Mouse (Mus musculus) layer of hippocampus, postnatal 25 days (tissue): ENCODE measurements around the gene Dpagt1. TPM values are rescaled to one million over a fixed set of nuclear protein-coding genes. Genes with fewer than 3 reads are reported as not detected.
"Not testable (repeated sequence)": the region's sequence is repeated elsewhere in the genome, so short reads cannot be mapped to it uniquely, and the experiment has no call there.

Experiments
- DNase-seq, 2 experiments: peaks; one replicate each; pipeline ENCODE4 v3.0.0; 2022; ENCODE audit warnings: mixed read lengths in 2 of 2, low spot score in 1 of 2; ENCODE audit errors: extremely low spot score in 1 of 2
- total RNA-seq, 2 experiments: library from RNA; stranded (reverse); gene quantifications; 2 replicates each; pipeline ENCODE4 v1.2.3; 2021

Gene Dpagt1
- total RNA-seq, 2 experiments from 2014 or later, result 14.2 to 15.8 TPM

- not testable (repeated sequence) for DNase-seq
Measured at GRCm38 (mm10) chr9:44336513-44336912, 10.7 kb downstream of the Dpagt1 start.

DNA sequence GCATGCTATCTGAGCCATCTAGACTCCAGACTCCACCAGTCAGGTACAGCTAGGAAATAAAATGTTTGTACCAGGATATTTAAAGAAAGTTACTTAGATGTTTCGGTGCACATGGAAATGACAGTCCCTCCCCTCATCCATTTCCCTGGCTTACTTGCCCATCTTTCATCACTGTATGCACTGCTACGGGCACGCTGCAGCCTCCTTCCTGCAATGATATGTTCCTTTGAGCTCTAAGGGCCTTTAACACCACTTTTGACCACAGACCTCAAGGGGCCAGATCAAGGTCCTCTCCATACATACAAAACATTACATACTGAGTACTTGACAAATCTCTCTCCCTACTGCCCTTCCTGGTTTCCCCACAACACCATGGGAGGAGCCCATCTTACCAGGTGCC is 11.1 kb downstream of the Dpagt1 start:
- DNase-seq, result no peak

DNA sequence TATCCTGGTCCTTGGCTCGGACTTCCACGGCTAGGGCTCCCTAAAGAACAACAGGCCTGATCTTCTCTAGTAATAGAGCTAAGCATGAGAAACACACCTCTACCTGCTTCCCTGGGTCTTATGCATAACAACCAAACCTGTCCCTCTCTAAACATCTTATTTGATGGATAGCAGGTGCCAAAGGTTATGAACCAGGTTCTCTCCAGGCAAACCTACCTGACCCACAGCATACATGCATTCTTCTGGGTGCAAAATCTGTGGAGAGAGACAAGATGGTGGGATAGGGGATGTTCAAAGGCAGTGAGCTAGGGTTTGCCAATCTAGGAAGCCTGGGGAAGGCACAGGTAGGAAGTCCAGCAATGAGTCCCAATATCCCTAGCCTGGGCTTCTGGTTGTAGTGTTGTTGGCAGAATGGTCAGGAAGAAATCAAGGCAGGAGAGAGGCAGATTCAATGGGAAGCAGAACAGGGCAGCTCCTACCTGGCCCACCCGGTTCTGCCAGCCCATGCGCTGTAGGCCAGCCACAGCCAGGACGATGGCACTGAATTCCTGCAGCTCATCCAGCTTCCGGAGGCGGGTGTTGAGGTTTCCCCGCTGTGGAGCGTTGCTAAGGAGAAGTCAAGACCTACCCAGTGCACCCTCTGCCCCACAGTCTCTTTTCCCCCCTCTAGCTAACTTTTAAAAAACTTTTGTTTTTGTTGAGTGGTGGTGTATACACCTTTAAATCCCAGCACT is 11.8 kb downstream of the Dpagt1 start:
- no peak for DNase-seq

GRCm38 (mm10) chr9:44338574-44338973 is 12.8 kb downstream of the Dpagt1 start:
- DNase-seq, result no peak

- no peak for DNase-seq
Measured at GRCm38 (mm10) chr9:44341487-44341886, 15.7 kb downstream of the Dpagt1 start.

GRCm38 (mm10) chr9:44342173-44342572 is 16.4 kb downstream of the Dpagt1 start:
- no peak for DNase-seq

GRCm38 (mm10) chr9:44342605-44343004 is 16.8 kb downstream of the Dpagt1 start:
- DNase-seq, result no peak

GRCm38 (mm10) chr9:44343290-44343689 is 17.5 kb downstream of the Dpagt1 start:
- no peak for DNase-seq

DNA sequence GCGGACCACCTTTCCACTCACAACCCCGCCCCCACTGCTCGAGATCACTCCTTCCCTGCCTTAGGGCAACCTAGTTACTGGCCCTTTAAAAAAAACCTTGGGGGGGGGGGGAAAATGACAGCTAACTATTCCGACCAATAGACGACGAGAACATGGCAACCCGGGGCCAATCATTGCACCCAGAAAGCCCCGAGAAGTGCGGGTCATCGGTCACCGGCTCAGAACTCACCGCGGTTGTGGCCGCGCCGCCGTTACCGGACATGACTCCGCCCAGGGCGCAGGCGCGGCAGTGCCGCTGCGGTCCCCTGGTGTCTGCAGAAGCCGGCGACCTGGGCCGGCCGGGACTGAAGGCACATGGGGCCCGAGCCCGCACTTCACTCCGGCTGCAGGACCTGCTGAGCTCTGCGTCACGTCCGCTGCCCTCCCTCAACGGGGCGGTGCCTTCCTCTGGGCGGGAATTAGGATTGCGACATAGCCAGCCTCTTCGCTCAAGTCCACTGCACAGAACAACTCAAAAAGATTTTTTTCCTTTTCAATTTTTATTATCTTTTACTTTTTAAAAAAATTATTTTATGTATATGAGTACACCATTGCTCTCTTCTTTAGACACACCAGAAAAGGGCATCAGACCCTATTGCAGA is 18.1 kb downstream of the Dpagt1 start, which contains the start of gene Hmbs:
Gene Hmbs (minus strand): TSS at position 448 of the 641 bp plus-strand sequence.
- DNase-seq, result peak; percentile 68 to 86

- DNase-seq, result no peak
Measured at GRCm38 (mm10) chr9:44345570-44346433, 20.0 kb downstream of the Dpagt1 start.

DNA sequence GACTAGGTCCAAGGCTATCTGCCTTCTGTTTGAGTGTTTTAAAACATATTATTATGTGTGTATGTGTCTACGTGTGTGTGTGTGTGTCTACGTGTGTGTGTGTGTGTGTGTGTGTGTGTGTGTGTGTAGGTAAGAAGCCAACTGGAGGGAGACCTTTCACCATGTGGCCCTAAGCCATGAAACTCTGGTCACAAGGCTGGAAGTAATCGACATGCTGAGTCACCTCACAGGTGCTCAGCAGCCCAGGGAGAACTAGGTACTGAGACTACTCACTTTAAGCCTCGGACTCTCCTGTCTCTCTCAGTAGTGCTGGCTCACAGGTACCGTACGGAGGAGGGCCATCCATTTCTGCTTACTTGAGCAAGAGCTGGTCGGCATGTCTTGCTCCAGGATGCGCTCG is 21.3 kb downstream of the Dpagt1 start:
- no peak for DNase-seq

DNA sequence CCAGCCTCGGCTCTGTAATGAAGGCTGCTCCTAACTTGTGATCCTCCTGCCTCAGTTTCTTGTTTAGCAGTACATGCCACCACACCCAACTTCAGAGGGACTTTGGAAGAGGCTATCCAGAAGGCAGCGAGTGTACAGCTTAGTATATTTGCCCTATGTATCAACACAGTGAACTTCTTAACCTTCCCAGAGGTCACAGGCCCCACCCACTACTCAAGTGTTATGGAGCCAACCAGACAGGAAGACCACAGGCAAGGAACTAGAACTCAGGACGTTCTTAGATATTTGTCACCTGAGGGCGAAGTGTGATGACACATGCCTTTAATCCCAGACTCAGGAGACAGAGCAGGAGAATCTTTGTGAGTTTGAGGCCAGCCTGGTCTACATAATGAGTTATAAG is 21.8 kb downstream of the Dpagt1 start:
- DNase-seq, result no peak

DNA sequence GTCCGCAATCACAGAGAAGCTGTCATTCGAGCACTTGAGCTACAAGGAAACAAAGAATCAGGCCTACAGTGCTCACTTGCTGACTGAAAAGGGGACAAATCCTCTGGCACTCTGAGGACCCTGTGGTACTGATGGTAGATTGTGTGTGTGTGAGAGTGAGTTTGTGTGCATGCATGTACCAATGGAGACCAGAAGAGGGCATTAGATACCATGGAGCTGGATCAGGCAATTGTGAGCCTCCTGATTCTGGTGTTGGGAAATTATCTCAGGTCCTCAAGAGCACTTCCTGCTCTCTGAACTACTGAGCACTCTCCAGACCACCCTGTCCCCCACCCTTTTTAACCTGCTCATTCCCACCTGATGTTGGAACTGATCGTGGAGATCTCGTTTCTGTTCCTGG is 22.7 kb downstream of the Dpagt1 start:
- DNase-seq, result no peak

DNA sequence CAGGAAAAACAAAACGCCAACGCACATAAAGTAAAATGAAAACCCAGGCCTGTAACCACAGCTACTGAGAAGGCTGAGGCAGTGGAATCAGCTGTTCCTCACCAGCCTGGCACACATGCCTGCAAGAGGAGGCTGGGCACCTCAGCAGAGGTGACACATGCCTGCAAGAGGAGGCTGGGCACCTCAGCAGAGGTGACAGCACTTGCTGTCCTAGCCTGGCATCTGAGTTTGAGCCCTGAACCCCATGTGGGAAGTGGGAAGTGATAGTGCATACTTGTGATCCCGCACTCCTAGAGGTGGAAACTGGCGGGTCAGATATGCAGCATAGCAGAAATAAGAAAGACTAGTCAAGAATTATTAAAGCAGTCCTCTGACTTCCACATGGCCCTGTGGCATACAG is 25.6 kb downstream of the Dpagt1 start:
- DNase-seq, result no peak

DNA sequence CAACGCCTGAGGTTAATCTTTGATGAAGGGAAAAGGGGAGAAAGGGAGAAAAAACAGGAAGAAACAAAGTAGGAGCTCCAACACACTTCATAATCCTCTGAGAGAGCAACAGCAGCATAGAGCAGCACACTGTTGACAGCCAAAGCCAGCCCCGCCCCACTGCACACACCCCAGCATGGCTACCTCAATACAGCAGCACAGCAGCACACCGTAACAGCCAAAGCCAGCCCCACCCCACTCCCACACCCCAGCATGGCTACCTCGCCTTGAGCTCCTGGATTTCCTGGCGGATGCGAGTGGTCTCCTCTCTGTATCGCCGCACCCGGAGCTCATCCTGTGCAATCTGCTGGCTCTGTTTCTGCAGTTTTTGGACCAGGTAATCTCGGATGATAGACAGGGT is 26.5 kb downstream of the Dpagt1 start:
- no peak for DNase-seq

DNA sequence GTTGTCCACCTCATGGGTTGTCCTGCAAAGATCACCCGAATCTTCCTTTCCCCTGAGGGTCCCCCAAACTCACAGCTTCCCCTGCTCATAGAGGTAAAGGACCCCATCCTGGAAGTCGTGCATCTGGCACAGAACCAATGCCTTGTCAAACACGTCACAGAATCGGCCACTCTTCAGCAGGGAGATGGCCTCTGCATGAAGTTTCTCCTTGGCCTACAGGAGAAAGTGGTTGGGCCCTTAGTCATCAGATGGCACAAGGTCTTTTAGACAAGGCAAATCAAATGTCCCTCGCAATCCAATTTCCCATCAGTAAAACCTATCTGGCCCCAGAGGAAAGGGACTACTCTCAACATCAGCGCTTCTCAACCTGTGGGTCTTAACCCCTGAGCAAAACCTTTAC is 27.3 kb downstream of the Dpagt1 start:
- no peak for DNase-seq

DNA sequence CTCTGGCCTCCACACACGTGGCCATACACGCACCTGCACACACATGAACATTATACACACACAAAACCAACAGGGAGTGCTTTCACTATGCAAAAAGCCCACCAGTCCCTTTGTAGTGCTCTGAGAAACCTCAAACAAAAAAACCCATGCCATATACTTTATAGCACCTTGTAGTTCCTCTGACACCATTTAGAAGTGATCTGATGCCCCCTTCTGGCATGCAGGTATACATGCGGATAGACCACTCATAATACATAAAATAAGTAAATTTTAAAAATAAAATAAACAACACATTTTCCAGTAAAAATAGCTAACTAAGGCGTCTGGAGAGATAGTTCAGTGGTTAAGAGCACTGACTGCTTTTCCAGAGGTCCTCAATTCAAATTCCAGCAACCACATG is 31.4 kb downstream of the Dpagt1 start:
- DNase-seq, result no peak

- DNase-seq, result peak; percentile 87 to 93
Measured at GRCm38 (mm10) chr9:44361190-44361917, 35.5 kb downstream of the Dpagt1 start, which contains the start of gene Vps11. Vps11 (minus strand) TSS chr9:44361670.

DNA sequence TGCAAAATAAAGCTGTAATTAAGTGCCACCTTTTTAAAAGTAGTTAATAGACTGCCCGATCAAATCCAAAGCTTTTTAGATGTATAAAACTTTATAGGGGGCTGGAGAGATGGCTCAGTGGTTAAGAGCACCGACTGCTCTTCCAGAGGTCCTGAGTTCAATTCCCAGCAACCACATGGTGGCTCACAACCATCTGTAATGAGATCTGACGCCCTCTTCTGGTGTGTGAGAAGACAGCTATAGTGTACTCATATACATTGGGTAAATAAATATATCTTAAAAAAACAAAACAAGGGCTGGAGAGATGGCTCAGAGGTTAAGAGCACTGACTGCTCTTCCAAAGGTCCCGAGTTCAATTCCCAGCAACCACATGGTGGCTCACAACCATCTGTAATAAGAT is 36.1 kb downstream of the Dpagt1 start:
- DNase-seq, result not testable (repeated sequence)

DNA sequence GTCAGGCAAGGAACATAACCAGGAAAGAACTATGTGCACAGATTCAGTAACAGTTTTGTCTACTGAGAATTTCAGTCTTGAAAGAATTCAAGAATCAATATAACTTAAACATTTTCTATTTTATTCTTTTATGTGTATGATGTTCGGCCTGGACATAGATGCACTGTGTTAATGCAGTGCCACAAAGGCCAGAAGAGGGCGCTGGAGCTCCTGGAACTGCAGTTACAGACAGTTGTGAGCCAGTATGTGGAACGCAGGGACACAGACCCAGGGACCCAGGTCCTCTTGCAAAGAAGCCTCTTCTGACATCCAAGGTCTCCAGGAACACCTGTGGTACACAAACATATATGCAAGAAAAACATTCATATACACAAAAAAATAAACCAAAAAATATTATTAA is 38.7 kb downstream of the Dpagt1 start:
- DNase-seq, result peak in 1 of 2 experiments; percentile 33
